Mouse (Mus musculus) G1E (cell line): Measurements from ENCODE around the gene Dpy30.

Experiments used
- CTCF ChIP-seq: IDR thresholded peaks from 2 replicates; pipeline ENCODE4 v1.5.1; 2012; ENCODE audit warnings: low read depth, low read length, inconsistent platforms, mixed read lengths
- TAL1 ChIP-seq: conservative IDR thresholded peaks from 2 replicates; pipeline ENCODE4 v1.6.1; 2012; ENCODE audit warnings: low read depth, low read length, inconsistent platforms, mixed read lengths

DNA sequence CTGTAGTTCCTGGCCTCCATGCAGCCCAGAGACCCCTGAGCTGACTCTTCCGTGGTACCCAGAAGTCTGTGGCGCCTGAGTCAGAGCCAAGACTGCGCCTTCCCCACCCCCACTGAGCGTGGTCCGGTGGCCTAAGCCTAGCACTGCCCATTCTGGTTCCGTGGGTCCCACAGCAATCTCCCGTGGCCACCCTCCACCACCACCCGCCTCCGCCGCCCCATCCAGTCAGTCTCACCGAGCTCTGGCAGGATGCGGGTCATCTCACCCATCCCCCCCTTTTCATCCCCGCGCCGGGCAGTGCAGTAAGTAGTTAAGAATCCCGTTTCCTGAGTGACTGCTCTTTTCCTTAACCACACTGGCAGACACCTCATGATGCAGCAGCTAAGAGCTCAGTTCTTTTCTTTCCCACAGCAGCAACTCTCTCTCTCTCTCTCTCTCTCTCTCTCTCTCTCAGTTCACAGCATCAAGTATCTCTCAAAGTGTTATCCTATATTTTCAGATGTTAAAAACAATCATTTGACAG lies 51.0 kb downstream of the Dpy30 start:
- TF ChIP-seq CTCF (no peak), TAL1 (no peak)
